Mouse (Mus musculus) neural tube, embryonic 13.5 days (tissue): ENCODE data around the gene Gm28047. TPM values are rescaled to one million over a fixed set of nuclear protein-coding genes. Genes with fewer than 3 reads are reported as not detected.
A peak's percentile ranks its signal among the peaks of the same experiment; 100 is the strongest.
"Not testable (repeated sequence)": the region's sequence is repeated elsewhere in the genome, so short reads cannot be mapped to it uniquely, and the experiment has no call there.

Experiments used
- ATAC-seq: fragments of 200-750 bp; cut with Nextera tagmentation; 2 replicates; pipeline ENCODE4 v1.8.0; 2017; ENCODE audit warnings: low read depth, mild to moderate bottlenecking, moderate TSS enrichment, moderate library complexity
- H3K27ac ChIP-seq: fragments of 300-500 bp; sonication (generic); replicated peaks from 2 replicates; pipeline ENCODE4 v1.5.1; 2015; ENCODE audit warnings: moderate library complexity, mild to moderate bottlenecking, inconsistent platforms
- H3K27me3 ChIP-seq: fragments of 300-500 bp; sonication (generic); 2 replicates; pipeline ENCODE4 v1.6.1; 2015; ENCODE audit warnings: mild to moderate bottlenecking, inconsistent platforms
- H3K36me3 ChIP-seq: fragments of 300-500 bp; sonication (generic); 2 replicates; pipeline ENCODE4 v1.6.1; 2015; ENCODE audit warnings: mild to moderate bottlenecking, inconsistent platforms
- H3K4me1 ChIP-seq: fragments of 300-500 bp; sonication (generic); replicated peaks from 2 replicates; pipeline ENCODE4 v1.6.1; 2015; ENCODE audit warnings: inconsistent platforms
- H3K4me2 ChIP-seq: fragments of 300-500 bp; sonication (generic); 2 replicates; pipeline ENCODE4 v1.6.1; 2015; ENCODE audit warnings: inconsistent platforms, mild to moderate bottlenecking, moderate library complexity
- H3K4me3 ChIP-seq: fragments of 300-500 bp; sonication (generic); 2 replicates; pipeline ENCODE4 v1.5.1; 2015; ENCODE audit warnings: mild to moderate bottlenecking, inconsistent platforms
- H3K9ac ChIP-seq: fragments of 300-500 bp; sonication (generic); 2 replicates; pipeline ENCODE4 v1.6.1; 2015; ENCODE audit warnings: moderate library complexity, mild to moderate bottlenecking, inconsistent platforms
- H3K9me3 ChIP-seq: fragments of 300-500 bp; sonication (generic); 2 replicates; pipeline ENCODE4 v1.6.1; 2016; ENCODE audit warnings: inconsistent platforms
- WGBS: fragments of 180-500 bp; shearing (Covaris S2); methylation state at CpG from one replicate; pipeline ENCODE4 v1.1.7; 2015; 5-methylcytosine and 5-hydroxymethylcytosine counted together
- polyA plus RNA-seq: library from polyadenylated mRNA; unstranded; fragments of >200 nt; fragmentation: Nextera tagmentation; extraction: Ambion mirVana; gene quantifications from 2 replicates; pipeline ENCODE4 v1.2.1, GENCODE M21; 2015

Gene Gm28047
- polyA plus RNA-seq, 1 experiment from 2014 or later = not detected

DNA sequence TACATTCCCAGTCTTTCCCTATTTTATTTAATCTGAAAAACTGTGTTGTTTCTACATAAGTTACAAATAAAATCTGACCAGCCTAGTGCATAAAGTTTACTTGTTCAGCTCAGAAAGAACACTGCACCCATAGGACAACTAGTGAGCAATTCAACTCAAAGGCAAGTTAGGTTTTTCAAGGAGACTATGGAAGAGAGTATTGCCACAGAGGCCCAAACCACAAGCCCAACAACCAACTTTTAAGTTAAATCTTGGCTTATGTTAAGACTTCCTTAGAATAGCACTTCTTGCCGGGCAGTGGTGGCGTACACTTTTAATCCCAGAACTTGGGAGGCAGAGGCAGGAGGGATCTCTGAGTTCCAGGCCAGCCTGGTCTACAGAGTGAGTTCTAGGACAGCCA lies 8.7 kb downstream of the Gm28047 start:
- Histone ChIP-seq H3K36me3 (no peaks in the 10 kb centered on the region), H3K9ac (no peak overlapping the region), H3K9me3 (no peaks in the 10 kb centered on the region), H3K27me3 (no peaks in the 10 kb centered on the region), H3K4me1 (no peaks in the 10 kb centered on the region), H3K4me3 (no peak overlapping the region), H3K27ac (no peak overlapping the region), H3K4me2 (no peak overlapping the region)
- ATAC-seq = no peak
- WGBS = 96% methylated on average over 2 of the region's 2 CpGs

DNA sequence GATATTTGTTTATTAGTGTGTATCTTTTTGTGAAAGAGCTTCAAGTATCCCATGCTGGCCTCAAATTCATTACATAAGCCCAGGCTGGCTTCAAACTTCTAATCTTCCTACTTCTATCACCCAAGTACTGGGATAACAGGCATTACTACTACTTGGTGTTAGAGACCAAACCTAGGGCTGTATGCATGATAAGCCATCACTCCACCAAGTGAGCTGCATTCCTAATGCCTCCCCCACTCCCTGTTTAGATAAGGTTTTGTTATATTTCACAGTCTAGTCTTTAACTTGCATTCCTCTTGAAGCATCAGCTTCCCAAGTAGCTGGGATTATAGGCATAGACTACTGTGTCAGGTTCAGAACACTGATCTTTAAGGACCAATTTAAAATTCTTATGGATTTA lies 10.6 kb downstream of the Gm28047 start:
- no peak overlapping the region for H3K4me3 ChIP-seq
- H3K4me1 ChIP-seq = no peaks in the 10 kb centered on the region
- H3K4me2 ChIP-seq = no peak overlapping the region
- H3K27me3 ChIP-seq = no peaks in the 10 kb centered on the region
- no peak overlapping the region for H3K9ac ChIP-seq
- no peak overlapping the region for H3K27ac ChIP-seq
- H3K36me3 ChIP-seq = no peaks in the 10 kb centered on the region
- no peaks in the 10 kb centered on the region for H3K9me3 ChIP-seq
- no peak for ATAC-seq

DNA sequence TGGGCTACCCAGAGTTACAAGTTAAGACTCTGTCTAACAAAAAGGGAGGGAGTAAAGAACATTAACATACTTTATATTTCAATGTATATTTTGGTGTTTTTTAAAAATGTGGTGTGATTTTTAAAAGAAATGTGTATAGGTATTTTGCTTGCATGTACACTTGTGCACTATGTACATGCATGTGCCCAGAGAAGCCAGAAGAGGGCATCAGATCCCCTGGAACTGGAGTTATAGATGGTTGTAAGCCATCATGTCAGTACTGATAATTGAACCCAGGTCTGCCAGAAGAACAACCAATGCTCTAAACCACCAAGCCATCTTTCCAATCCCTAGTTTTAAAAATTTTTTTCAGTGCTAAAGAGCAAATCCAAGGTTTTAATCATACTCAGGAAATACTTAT lies 11.9 kb downstream of the Gm28047 start:
- no peak overlapping the region for H3K27ac ChIP-seq
- H3K4me2 ChIP-seq = no peak overlapping the region
- H3K36me3 ChIP-seq = no peaks in the 10 kb centered on the region
- no peaks in the 10 kb centered on the region for H3K27me3 ChIP-seq
- no peak for ATAC-seq
- no peak overlapping the region for H3K4me3 ChIP-seq
- no peak overlapping the region for H3K9ac ChIP-seq
- H3K9me3 ChIP-seq = no peaks in the 10 kb centered on the region
- H3K4me1 ChIP-seq = no peaks in the 10 kb centered on the region

DNA sequence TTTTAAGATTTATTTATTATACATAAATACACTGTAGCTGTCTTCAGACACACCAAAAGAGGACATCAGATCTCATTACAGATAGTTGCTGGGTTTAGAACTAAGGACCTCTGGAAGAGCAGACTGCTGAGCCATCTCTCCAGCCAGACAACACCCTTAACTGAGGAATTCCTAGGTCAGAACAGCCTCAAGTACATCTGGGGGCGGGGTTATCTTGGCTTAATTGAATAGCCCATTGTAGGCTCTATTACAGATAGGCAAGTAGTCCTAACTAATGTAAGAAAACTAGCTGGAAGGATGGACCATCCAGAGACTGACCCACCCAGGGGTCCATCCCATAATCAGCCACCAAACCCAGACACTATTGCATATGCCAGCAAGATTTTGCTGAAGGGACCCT lies 16.3 kb downstream of the Gm28047 start:
- not testable (repeated sequence) for H3K4me2 ChIP-seq, H3K27me3 ChIP-seq, H3K4me1 ChIP-seq, H3K4me3 ChIP-seq, ATAC-seq, H3K27ac ChIP-seq, H3K36me3 ChIP-seq, H3K9ac ChIP-seq, H3K9me3 ChIP-seq
- WGBS = 75% methylated on average over 1 of the region's 1 CpGs

DNA sequence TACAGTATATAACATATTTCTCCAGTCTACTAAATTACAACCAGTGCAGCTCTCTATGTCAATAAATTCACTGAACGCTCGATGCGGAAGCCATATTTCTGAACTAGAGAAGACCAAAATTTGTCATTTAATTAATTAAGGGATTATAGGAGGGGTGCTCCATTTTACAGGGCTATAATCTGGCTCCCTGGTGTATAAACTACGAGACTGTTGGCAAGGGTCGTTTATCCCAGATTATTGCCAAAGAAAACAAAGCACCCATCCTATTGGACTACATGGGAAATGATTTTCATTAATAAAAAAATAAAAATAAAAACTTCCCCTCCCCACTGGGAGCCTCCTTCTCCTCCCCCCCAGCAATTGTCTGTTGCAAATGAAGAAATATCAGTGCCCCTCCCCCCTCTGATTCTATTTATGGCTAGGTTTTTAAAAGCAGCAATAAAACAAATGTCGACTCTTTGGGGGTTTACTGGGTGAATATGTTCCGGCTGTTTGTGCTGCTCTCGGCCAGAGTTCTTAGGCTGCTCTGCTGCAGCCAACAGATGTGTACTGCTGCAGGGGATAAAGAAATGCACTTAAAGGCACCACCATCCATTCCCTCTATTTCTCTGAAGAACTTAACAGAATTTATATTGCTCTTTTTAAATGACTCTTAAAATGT lies 30.7 kb downstream of the Gm28047 start:
- ATAC-seq = peak; percentile 85; the same call in 1 of the 2 replicates
- Histone ChIP-seq H3K9ac (0 out of 2 replicates have a peak overlapping the region, but pooled peaks have one; percentile 2), H3K9me3 (no peaks in the 10 kb centered on the region), H3K4me2 (peak overlapping the region; percentile 35), H3K27me3 (no peaks in the 10 kb centered on the region), H3K36me3 (no peaks in the 10 kb centered on the region), H3K4me1 (peaks cover 25% of the 10 kb centered on the region), H3K4me3 (no peak overlapping the region), H3K27ac (peak overlapping the region; percentile 30)
- 14% methylated on average over 8 of the region's 8 CpGs for WGBS

DNA sequence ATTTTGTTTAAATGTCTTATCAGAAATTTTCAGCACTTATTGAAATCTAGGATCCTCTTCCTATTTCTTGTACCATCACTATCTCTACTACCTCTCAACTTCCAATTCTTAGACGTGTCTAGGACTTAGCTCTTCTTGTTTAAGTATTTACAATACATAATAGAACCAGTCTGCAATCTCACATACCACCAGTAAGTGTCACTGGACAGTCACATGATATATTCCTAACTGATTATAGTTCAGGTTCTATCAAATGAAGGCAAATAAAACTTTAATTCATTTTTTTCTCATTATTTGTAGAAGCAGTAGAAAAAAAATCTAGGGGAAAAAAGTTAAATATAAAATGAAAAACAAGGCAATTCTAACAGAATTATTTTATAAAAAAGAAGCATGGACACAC lies 32.2 kb downstream of the Gm28047 start:
- Histone ChIP-seq H3K9ac (no peak overlapping the region), H3K27ac (no peak overlapping the region), H3K4me2 (no peak overlapping the region), H3K4me3 (no peak overlapping the region), H3K4me1 (peaks cover 25% of the 10 kb centered on the region), H3K9me3 (no peaks in the 10 kb centered on the region), H3K36me3 (no peaks in the 10 kb centered on the region), H3K27me3 (no peaks in the 10 kb centered on the region)
- WGBS = 57% methylated on average over 1 of the region's 1 CpGs
- no peak for ATAC-seq

DNA sequence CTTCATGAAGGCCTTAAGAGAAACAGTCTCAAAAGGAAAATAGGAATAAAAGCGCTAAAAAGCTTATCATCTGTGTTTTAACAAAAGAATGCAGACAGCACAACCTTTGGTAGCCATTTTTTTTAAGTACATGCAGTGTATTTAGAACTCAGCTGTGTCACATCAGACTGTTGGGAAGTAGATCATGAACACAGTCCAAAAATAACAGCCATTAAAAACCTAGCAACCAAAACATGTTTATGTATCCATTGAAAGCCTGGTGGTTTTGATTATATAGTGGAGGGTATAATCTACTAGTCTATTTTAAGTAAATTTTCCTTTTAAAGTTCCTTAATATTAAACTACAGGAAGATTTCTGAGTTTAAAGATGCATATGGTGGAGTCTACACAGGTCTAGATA lies 34.3 kb downstream of the Gm28047 start:
- no peaks in the 10 kb centered on the region for H3K27me3 ChIP-seq
- H3K9ac ChIP-seq = no peak overlapping the region
- no peaks in the 10 kb centered on the region for H3K36me3 ChIP-seq
- H3K4me2 ChIP-seq = no peak overlapping the region
- 95% methylated on average over 1 of the region's 1 CpGs for WGBS
- no peaks in the 10 kb centered on the region for H3K9me3 ChIP-seq
- no peak overlapping the region for H3K27ac ChIP-seq
- peaks cover 34% of the 10 kb centered on the region for H3K4me1 ChIP-seq
- ATAC-seq = no peak
- no peak overlapping the region for H3K4me3 ChIP-seq

DNA sequence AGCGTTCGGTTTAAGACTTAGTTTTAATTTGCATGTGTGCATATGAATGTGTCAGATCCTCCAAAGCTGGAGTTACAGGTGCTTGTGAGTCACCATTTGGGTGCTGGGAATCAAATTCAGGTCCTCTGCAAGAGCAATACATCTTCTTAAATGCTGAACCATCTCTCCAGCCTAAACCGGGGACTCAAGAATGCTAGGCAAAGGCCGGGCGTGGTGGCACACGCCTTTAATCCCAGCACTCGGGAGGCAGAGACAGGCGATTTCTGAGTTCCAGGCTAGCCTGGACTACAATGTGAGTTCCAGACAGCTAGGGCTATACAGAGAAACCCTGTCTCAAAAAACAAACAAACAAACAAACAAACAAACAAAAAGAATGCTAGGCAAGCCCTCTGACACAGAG lies 35.0 kb downstream of the Gm28047 start:
- WGBS = 98% methylated on average over 8 of the region's 8 CpGs
- H3K9ac ChIP-seq = no peak overlapping the region

DNA sequence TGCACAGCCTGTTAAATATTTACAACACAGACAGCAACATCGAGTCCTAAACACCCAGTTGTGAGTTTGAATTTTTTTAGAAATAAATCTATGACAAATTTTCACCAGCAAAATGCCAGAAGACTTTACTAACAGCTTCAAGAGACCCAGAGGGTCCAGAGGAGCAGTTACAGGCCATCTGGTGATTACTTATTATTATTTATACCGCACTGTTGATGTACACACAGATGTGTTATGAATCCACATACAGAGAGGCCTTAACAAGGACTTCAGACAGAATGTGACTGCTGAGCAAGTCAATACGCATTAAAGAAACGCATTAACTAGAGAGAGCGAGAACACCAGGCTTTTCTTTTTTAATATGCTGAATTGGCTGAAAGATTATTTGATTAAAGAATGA lies 39.4 kb downstream of the Gm28047 start:
- Histone ChIP-seq H3K27me3 (no peaks in the 10 kb centered on the region), H3K4me1 (peaks cover 30% of the 10 kb centered on the region), H3K27ac (peak overlapping the region; percentile 35), H3K36me3 (no peaks in the 10 kb centered on the region), H3K4me3 (no peak overlapping the region), H3K4me2 (no peak overlapping the region), H3K9me3 (no peaks in the 10 kb centered on the region), H3K9ac (no peak overlapping the region)
- peak; percentile 56 for ATAC-seq
- WGBS = 39% methylated on average over 5 of the region's 5 CpGs

More for the DNA sequence above, 35.0 kb downstream of the Gm28047 start:
- no peak overlapping the region for H3K27ac ChIP-seq
- no peaks in the 10 kb centered on the region for H3K36me3 ChIP-seq
- no peaks in the 10 kb centered on the region for H3K9me3 ChIP-seq
- H3K4me3 ChIP-seq = no peak overlapping the region
- peaks cover 32% of the 10 kb centered on the region for H3K4me1 ChIP-seq
- no peaks in the 10 kb centered on the region for H3K27me3 ChIP-seq
- ATAC-seq = no peak
- H3K4me2 ChIP-seq = no peak overlapping the region

DNA sequence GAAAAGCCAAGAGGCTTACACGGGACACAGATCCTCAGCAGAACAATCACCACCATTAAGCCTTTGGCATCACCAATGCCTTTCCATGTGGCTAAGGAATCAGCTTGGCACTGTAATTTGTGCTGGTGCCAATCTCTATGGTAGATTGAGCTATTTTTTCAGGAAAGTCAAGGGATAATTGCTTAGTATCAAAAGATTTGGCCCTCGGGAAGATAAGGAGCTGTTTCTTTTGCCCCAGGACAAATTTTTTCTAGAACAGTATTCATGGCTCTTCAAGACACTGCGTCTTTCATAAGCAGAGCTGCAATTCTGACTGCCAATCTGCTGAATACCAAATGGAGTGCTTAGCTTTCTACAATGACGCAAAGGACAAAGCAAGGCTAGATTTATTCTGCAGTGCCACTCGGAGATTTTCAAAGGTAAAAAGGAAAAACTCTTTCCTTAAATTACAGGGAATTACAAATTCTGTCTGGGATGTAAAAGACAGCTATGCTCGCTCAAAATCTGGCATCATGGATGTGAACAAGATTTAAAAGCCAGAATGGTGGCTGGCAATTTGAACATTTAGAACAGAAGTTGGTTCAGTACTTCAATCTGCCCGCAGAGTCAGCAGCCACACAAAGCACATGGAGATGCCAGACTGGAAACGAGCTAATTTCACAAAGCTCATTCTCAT lies 41.0 kb downstream of the Gm28047 start:
- H3K27me3 ChIP-seq = no peaks in the 10 kb centered on the region
- peak overlapping the region; percentile 38; the same call in 1 of the 2 replicates for H3K9ac ChIP-seq
- peaks cover 30% of the 10 kb centered on the region for H3K4me1 ChIP-seq
- no peaks in the 10 kb centered on the region for H3K36me3 ChIP-seq
- H3K4me2 ChIP-seq = peak overlapping the region; percentile 35
- WGBS = 21% methylated on average over 8 of the region's 8 CpGs
- H3K4me3 ChIP-seq = no peak overlapping the region
- no peaks in the 10 kb centered on the region for H3K9me3 ChIP-seq
- no peak for ATAC-seq
- H3K27ac ChIP-seq = peak overlapping the region; percentile 83

DNA sequence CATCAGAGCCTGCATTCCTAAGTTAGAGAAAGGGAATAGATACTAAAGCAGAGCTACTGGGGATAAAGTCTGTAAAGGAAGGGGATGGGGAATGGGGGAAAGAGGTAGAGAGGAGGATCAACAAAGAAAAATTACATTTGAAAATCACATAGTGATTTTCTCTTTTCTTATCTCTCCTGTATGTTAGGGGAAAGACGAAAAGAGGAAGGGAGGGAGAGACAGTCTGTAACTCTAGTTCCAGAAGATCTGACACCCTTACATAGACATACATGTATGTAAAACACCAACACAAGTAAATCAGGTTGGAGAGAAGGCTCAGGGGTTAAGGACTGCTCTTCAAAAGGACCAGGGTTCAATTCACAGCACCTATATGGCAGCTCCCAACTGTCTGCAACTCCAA lies 43.7 kb downstream of the Gm28047 start:
- Histone ChIP-seq H3K9ac (no peak overlapping the region), H3K4me1 (peaks cover 26% of the 10 kb centered on the region), H3K4me2 (no peak overlapping the region), H3K36me3 (no peaks in the 10 kb centered on the region), H3K27ac (no peak overlapping the region), H3K4me3 (no peak overlapping the region), H3K9me3 (no peaks in the 10 kb centered on the region), H3K27me3 (no peaks in the 10 kb centered on the region)
- 64% methylated on average over 1 of the region's 1 CpGs for WGBS
- ATAC-seq = no peak

DNA sequence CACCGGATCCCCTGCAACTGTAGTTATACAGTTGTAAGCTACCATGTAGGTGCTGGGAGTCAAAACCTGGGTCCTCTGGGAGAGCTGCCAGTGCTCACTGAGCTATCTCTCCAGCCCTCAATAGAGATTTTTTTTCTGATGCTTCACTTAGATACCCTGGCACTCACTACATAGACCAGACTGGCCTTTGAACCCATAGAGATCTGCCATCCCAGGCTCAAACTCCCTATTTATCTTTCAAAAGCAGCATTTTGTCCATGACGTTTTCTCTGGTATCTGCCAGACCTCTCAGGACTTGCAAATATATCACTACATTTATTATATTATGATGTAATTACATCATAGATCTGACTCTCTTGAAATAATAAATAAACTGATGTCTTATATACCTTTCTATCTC lies 46.5 kb downstream of the Gm28047 start:
- Histone ChIP-seq H3K27me3 (no peaks in the 10 kb centered on the region), H3K4me1 (peaks cover 10% of the 10 kb centered on the region), H3K9me3 (no peaks in the 10 kb centered on the region), H3K36me3 (no peaks in the 10 kb centered on the region), H3K9ac (no peak overlapping the region), H3K27ac (no peak overlapping the region), H3K4me3 (no peak overlapping the region), H3K4me2 (no peak overlapping the region)
- WGBS = 90% methylated on average over 2 of the region's 2 CpGs
- no peak for ATAC-seq

DNA sequence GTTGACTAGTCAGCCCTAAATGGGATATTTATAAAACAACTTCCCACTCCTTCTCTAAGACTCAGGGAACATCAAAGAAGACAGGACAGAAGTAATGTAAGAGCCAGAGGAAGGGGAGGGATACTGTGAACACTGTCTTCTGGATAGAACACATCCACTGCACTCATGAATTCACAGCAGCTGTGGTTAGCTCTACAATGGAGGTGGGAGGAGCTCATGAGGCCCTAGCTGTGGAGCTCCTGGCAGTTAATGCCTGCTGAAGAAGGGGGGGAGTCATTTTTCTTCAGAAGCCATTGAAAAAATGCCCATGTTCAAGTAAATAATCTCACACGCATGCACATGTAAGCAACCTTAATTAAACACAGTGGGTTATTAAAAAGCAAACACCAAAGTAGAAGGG lies 47.9 kb downstream of the Gm28047 start:
- Histone ChIP-seq H3K4me2 (no peak overlapping the region), H3K4me3 (no peak overlapping the region), H3K4me1 (peaks cover 4% of the 10 kb centered on the region; the same call in 1 of the 2 replicates), H3K9me3 (no peaks in the 10 kb centered on the region), H3K9ac (no peak overlapping the region), H3K27ac (no peak overlapping the region), H3K36me3 (no peaks in the 10 kb centered on the region), H3K27me3 (no peaks in the 10 kb centered on the region)
- no peak for ATAC-seq
- 78% methylated on average over 1 of the region's 1 CpGs for WGBS
